Mouse (Mus musculus): ENCODE data around the gene Mst1r.

Gene Mst1r

GRCm38 (mm10) chr9:107906252-107906966 is at the start of gene Mst1r:
Gene Mst1r (plus strand): TSS chr9:107906873.
- peak; percentile 22 for DNase-seq (ENCODE audit: low read depth, low spot score)

- DNase-seq (ENCODE audit: low read depth, low spot score) = no peak
These were observed 48.3 kb upstream of the Mst1r start for GRCm38 (mm10) chr9:107858343-107858742.

- DNase-seq (ENCODE audit: low read depth, low spot score) = no peak
These were observed 42.2 kb upstream of the Mst1r start for GRCm38 (mm10) chr9:107864493-107864892.

- DNase-seq (ENCODE audit: low read depth, low spot score) = no peak
These were observed 40.6 kb upstream of the Mst1r start for GRCm38 (mm10) chr9:107866081-107866480.

- DNase-seq (ENCODE audit: low read depth, low spot score) = peak; percentile 99
These were observed 34.1 kb upstream of the Mst1r start for GRCm38 (mm10) chr9:107872350-107873098.

GRCm38 (mm10) chr9:107873137-107873536 is 33.5 kb upstream of the Mst1r start, which contains the start of gene Rbm6:
Gene Rbm6 (minus strand): TSS chr9:107873237.
- no peak for DNase-seq (ENCODE audit: low read depth, low spot score)

- no peak for DNase-seq (ENCODE audit: low read depth, low spot score)
These were observed 26.3 kb upstream of the Mst1r start for GRCm38 (mm10) chr9:107880411-107880810.

- DNase-seq (ENCODE audit: low read depth, low spot score) = peak; percentile 98
These were observed 18.8 kb upstream of the Mst1r start, which contains the start of gene Mon1a for GRCm38 (mm10) chr9:107887804-107888266. Gene Mon1a (plus strand): TSS chr9:107888151.

GRCm38 (mm10) chr9:107888267-107888850 is 18.3 kb upstream of the Mst1r start:
- DNase-seq (ENCODE audit: low read depth, low spot score) = peak; percentile 65

- DNase-seq (ENCODE audit: low read depth, low spot score) = no peak
These were observed 16.4 kb upstream of the Mst1r start for GRCm38 (mm10) chr9:107890260-107890659.

- no peak for DNase-seq (ENCODE audit: low read depth, low spot score)
These were observed 15.7 kb upstream of the Mst1r start for GRCm38 (mm10) chr9:107891023-107891422.

- no peak for DNase-seq (ENCODE audit: low read depth, low spot score)
These were observed 8.1 kb upstream of the Mst1r start for GRCm38 (mm10) chr9:107898563-107898962.

- DNase-seq (ENCODE audit: low read depth, low spot score) = no peak
These were observed 6.8 kb upstream of the Mst1r start for GRCm38 (mm10) chr9:107899855-107900254.

- DNase-seq (ENCODE audit: low read depth, low spot score) = peak; percentile 95
These were observed 5.6 kb upstream of the Mst1r start for GRCm38 (mm10) chr9:107900840-107901626.

- no peak for DNase-seq (ENCODE audit: low read depth, low spot score)
These were observed 5.1 kb upstream of the Mst1r start for GRCm38 (mm10) chr9:107901627-107901914.

- peak; percentile 91 for DNase-seq (ENCODE audit: low read depth, low spot score)
These were observed 1.9 kb upstream of the Mst1r start for GRCm38 (mm10) chr9:107904726-107905125.

GRCm38 (mm10) chr9:107906967-107907800 is 511 bp downstream of the Mst1r start:
- no peak for DNase-seq (ENCODE audit: low read depth, low spot score)

- DNase-seq (ENCODE audit: low read depth, low spot score) = no peak
These were observed 1.1 kb downstream of the Mst1r start for GRCm38 (mm10) chr9:107907801-107908120.

- no peak for DNase-seq (ENCODE audit: low read depth, low spot score)
These were observed 1.9 kb downstream of the Mst1r start for GRCm38 (mm10) chr9:107908410-107909158.

All from brain, adult 2 months (tissue).